Mouse (Mus musculus) cerebellum, adult 11 months (tissue): ENCODE results near the gene Sephs1.
A peak's percentile ranks its signal among the peaks of the same experiment; 100 is the strongest.
"Not testable (repeated sequence)": the region's sequence is repeated elsewhere in the genome, so short reads cannot be mapped to it uniquely, and the experiment has no call there.

Source experiments
- DNase-seq: peaks from one replicate; pipeline ENCODE4 v3.0.0; 2022

The Sephs1 gene

GRCm38 (mm10) chr2:4908771-4909315, 27.5 kb downstream of the Sephs1 start:
- no peak for DNase-seq

GRCm38 (mm10) chr2:4909909-4910308, 28.5 kb downstream of the Sephs1 start:
- DNase-seq: no peak

GRCm38 (mm10) chr2:4910521-4910920, 29.2 kb downstream of the Sephs1 start:
- no peak for DNase-seq

- no peak for DNase-seq
Measured at GRCm38 (mm10) chr2:4913949-4914348, 32.6 kb downstream of the Sephs1 start.

GRCm38 (mm10) chr2:4916037-4916436, 34.7 kb downstream of the Sephs1 start:
- DNase-seq: no peak

- DNase-seq: peak; percentile 61
Measured at GRCm38 (mm10) chr2:4917326-4918021, 36.1 kb downstream of the Sephs1 start.

- peak; percentile 84 for DNase-seq
Measured at GRCm38 (mm10) chr2:4918860-4919739, 37.7 kb downstream of the Sephs1 start, which contains the start of gene Phyh. Gene Phyh (plus strand): TSS chr2:4919019.

- no peak for DNase-seq
Measured at GRCm38 (mm10) chr2:4921019-4921418, 39.7 kb downstream of the Sephs1 start.

- no peak for DNase-seq
Measured at GRCm38 (mm10) chr2:4922476-4923164, 41.3 kb downstream of the Sephs1 start.

- DNase-seq: no peak
Measured at GRCm38 (mm10) chr2:4927391-4927790, 46.0 kb downstream of the Sephs1 start.

GRCm38 (mm10) chr2:4929230-4929629, 47.9 kb downstream of the Sephs1 start:
- no peak for DNase-seq

GRCm38 (mm10) chr2:4934516-4934915, 53.2 kb downstream of the Sephs1 start:
- DNase-seq: no peak

GRCm38 (mm10) chr2:4937931-4938330, 56.6 kb downstream of the Sephs1 start:
- no peak for DNase-seq

GRCm38 (mm10) chr2:4940861-4941260, 59.5 kb downstream of the Sephs1 start:
- no peak for DNase-seq

- DNase-seq: not testable (repeated sequence)
Measured at GRCm38 (mm10) chr2:4949691-4950090, 68.3 kb downstream of the Sephs1 start.

- DNase-seq: no peak
Measured at GRCm38 (mm10) chr2:4950986-4951385, 69.6 kb downstream of the Sephs1 start.

GRCm38 (mm10) chr2:4954216-4954760, 72.9 kb downstream of the Sephs1 start:
- DNase-seq: no peak

- no peak for DNase-seq
Measured at GRCm38 (mm10) chr2:4958039-4958438, 76.7 kb downstream of the Sephs1 start.
